Mouse (Mus musculus): ENCODE measurements at regions not wholly inside any gene's neighbourhood (a gene's known extent, or its start where the extent isn't known, plus 50 kb on each side); places are given as distances from the start of the nearest gene placed in this dataset.

GRCm38 (mm10) chr4:83122003-83122667 lies 70.0 kb upstream of the Frem1 start:
- TF ChIP-seq CTCF (IDR thresholded peaks at IDR 0.05; ENCODE audit: borderline replicate concordance, insufficient read depth, low read length) = no peak
- no peak for TF ChIP-seq POLR2A (IDR thresholded peaks at IDR 0.05; ENCODE audit: low read depth, low read length)

Data from embryonic fibroblast, embryonic 13.5 days (primary cell).